Mouse (Mus musculus): Measurements from ENCODE around the gene Fhad1.

DNA sequence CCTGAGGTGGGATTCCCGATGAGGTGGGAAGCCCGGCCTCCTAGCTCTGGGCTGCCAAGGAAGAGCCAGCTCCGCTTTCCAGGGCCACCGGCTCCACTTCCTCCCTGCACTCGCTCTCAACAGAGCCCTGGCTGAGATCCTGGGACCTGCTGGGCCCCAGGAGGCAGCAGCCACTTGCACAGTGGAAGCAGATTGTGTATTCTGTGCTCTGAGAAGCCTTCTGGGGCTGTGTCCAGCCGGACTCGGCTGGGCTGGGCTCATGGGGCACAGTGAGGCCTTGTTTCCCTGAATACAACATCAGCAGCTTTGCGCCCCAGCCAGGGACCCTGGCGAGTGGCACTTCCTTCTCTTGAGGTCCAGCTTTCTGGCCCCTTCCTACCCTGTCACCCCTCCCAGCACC is 143.0 kb downstream of the Fhad1 start:
- TF ChIP-seq EP300 (IDR thresholded peaks at IDR 0.05; ENCODE audit: low read depth) (no peak), CTCF (IDR thresholded peaks at IDR 0.05; ENCODE audit: low read depth) (no peak)

All from liver, embryonic 14.5 days (tissue).